Mouse (Mus musculus) E14TG2a.4 (cell line): ENCODE results near the gene Gpr179.

Experiments
- CTCF ChIP-seq: conservative IDR thresholded peaks from 2 replicates; pipeline ENCODE4 v1.5.1; 2014; ENCODE audit warnings: low read length
- NANOG ChIP-seq: IDR thresholded peaks from 2 replicates; pipeline ENCODE4 v1.6.1; 2014; ENCODE audit warnings: borderline replicate concordance, low read length, mixed read lengths
- POU5F1 ChIP-seq: IDR thresholded peaks from 2 replicates; pipeline ENCODE4 v1.6.1; 2014; ENCODE audit warnings: low read length, borderline replicate concordance

GRCm38 (mm10) chr11:97314751-97315503, 37.0 kb downstream of the Gpr179 start:
- TF ChIP-seq CTCF (no peak), POU5F1 (no peak), NANOG (no peak)
